Mouse (Mus musculus) heart, adult 18-20 months (tissue): Measurements from ENCODE around the gene Ptprd. TPM values are rescaled to one million over a fixed set of nuclear protein-coding genes. Genes with fewer than 3 reads are reported as not detected.
"Not testable (repeated sequence)": the region's sequence is repeated elsewhere in the genome, so short reads cannot be mapped to it uniquely, and the experiment has no call there.

Source experiments
- DNase-seq, 2 experiments: peaks; one replicate each; pipeline ENCODE4 v3.0.0; 2021 to 2022; ENCODE audit warnings: mixed read lengths in 1 of 2
- total RNA-seq, 2 experiments: library from RNA; stranded (reverse); gene quantifications; 2 replicates each; pipeline ENCODE4 v1.2.3; 2021

Ptprd gene
- total RNA-seq, 2 experiments from 2014 or later: 6.2 to 7.6 TPM

DNA sequence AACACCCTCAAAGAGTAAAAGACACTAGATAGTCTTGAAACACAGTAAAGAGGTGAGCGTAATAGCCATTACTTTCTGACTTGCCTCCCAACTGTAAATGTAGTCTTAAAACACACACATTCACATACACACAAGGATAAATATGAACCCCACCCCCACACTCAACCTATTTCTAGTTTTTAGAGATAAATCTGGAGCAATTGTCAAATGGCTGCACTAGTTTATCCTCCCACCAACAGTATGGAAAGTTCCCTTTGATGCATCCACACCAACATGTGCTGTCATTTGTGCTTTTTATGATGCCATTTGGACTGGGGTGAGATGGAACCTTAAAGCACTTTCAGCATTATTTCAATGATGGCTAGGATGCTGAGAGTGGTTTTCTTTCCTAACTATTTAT lies 2019.7 kb downstream of the Ptprd start:
- DNase-seq: no peak

DNA sequence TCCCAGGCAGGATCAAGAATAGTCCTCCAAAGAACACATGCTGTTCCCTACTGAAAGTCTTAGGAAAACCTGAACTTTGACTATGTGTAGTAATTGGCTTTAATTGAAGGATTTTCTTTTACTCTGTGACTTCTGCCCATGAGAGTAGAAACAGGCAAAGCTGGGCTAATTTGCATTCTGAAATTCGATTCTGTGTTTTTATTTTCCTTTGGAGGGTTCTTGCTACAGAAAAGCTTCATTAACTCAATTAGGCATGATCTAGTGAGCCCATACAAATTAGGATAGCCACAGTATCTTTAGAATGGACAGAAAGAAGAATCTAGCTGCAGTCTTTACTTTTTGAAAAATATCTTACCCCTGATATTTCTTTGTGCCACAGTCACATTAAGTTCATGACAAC lies 2021.0 kb downstream of the Ptprd start:
- no peak for DNase-seq

GRCm38 (mm10) chr4:76183095-76183494 lies 2028.7 kb downstream of the Ptprd start:
- no peak for DNase-seq

GRCm38 (mm10) chr4:76179497-76179896 lies 2032.3 kb downstream of the Ptprd start:
- DNase-seq: no peak

GRCm38 (mm10) chr4:76175086-76175485 lies 2036.7 kb downstream of the Ptprd start:
- no peak for DNase-seq

DNA sequence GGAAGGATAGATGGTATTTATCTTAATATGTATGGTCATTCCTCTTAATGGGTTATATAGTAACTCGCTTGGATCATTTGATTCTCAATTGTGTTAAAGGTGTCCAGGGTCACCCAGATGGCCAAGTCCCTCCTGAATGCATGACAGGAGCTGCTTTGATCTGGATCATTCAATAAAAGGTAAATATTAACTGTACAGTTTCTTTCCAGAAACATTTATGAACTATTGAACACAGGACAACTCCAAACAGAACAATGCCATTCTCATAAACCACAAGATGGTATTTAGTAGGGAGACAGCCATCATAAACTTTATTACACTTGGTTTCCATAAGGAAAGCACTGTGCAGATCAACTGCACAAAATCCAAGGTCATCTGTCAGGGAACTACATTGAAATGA lies 2056.0 kb downstream of the Ptprd start:
- no peak for DNase-seq

- no peak for DNase-seq
Measured at GRCm38 (mm10) chr4:76154190-76154589, 2057.6 kb downstream of the Ptprd start.

- no peak for DNase-seq
Measured at GRCm38 (mm10) chr4:76144925-76145324, 2066.8 kb downstream of the Ptprd start.

- DNase-seq: no peak
Measured at GRCm38 (mm10) chr4:76144333-76144732, 2067.4 kb downstream of the Ptprd start.

DNA sequence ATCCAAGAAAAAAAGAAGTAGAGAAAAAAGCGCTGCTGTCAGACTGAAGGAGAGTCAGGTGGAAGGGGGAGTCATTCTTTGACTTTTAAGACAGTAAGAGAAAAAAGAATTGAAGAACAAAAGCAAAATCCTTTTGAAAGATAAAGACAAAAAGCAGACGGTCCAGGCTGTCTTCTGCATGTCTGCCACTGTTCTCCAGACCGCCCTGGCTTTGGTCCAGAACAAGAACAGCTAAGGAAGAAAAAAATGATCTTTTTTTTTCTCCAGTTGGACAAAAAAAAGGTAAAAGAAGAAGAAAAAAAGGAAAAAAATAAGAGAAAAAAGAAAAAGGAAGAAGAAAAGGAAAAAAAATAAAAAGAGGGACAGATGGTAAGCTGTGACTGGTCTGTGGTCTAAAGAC lies 2073.9 kb downstream of the Ptprd start:
- no peak for DNase-seq

DNA sequence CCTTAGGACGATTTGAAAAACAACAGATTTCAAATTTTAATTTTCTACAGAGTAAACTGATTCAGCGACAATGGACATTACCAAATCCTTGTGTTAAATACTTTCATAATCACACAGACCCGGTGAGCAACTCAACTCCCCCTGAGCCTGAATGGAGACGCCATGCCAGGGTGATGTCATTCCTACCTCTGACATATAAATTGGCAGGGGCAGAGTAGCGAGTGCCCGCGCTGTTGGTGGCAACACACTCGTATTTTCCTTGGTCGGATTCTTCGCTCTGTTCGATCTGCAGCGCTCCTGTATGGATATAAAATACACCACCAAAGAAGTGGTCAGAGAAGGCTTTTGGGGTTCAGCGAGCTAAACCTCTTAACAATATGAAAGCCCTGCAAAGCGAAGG lies 2075.1 kb downstream of the Ptprd start:
- DNase-seq: no peak

GRCm38 (mm10) chr4:76091845-76092244 lies 2119.9 kb downstream of the Ptprd start:
- DNase-seq: no peak

DNA sequence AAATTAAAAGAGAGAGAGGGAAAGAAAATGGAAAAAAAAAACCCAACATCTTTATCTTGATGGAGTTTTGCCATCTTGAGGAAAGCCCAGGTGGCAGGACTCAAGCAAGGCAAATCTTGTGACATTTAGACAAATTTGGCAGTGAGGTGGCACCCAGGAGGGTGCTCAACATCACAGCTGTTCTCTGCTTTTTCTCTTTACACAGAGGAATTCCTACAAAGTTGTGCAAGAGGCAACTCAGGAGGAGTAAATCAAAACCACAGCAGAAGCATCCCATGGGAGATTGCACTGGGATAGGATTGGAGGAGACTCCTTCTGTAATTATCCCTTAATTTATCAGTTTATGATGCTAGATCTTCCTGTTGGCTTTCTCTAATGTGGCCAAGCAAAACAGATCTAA lies 2121.9 kb downstream of the Ptprd start:
- DNase-seq: peak; percentile 10 to 17

- DNase-seq: no peak
Measured at GRCm38 (mm10) chr4:76076051-76076450, 2135.7 kb downstream of the Ptprd start.

GRCm38 (mm10) chr4:76073286-76073685 lies 2138.5 kb downstream of the Ptprd start:
- no peak for DNase-seq

GRCm38 (mm10) chr4:76071720-76072119 lies 2140.0 kb downstream of the Ptprd start:
- DNase-seq: no peak

- DNase-seq: no peak
Measured at GRCm38 (mm10) chr4:76056836-76057235, 2154.9 kb downstream of the Ptprd start.

DNA sequence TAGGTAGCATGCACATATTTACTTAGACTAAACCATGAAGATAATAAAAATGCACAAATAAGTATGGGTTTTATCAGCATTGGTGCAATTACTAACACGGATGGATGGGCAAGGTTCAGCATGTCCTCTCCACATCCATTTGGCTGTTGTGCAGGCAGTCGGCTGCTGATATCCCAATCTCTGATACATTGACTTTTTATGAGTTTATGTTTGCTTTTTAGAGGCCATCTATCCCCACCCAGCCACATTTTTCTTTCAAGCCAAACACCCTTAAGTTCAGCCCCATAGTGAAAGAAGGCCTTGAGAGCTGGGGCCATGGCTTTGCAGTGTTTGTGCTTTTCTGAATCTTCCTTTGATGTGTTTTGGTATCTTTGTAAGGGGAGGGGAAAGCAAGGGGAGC lies 2166.1 kb downstream of the Ptprd start:
- DNase-seq: no peak

DNA sequence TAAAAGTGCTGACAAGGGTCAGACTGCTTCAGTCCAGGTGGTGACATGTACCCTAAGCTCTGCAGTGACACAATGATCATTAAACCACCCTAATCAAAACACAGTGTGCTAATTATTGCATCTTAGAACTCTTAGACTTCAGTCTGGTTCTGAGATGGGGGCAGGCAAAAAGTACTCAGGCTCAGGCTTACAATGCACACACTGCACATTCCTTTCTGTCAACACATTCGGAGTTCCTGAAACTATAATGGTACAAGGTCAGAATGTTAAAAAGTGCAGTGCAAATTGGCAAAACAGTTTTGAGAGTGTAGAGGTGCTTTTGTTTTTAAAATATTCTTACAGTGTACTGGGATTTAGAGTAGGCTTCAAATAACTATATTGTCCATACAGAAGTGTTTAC lies 2167.0 kb downstream of the Ptprd start:
- DNase-seq: peak in 1 of 2 experiments; percentile 3

DNA sequence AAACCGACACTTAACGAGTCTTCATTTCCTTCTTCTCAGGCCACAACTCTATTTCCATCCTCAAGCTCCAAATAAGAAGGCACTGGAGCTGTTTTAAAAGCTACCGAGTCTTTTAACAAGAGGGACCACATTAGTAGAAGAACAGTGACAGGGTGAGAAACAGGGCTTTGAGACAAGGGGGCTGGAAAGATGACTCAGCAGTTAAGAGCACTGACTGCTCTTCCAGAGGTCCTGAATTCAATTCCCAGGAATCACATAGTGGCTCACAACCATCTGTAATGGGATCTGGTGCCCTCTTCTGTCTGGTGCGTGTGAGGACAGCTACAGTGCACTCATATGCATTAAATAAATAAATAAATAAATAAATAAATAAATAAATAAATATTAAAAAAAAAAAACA lies 2174.6 kb downstream of the Ptprd start:
- DNase-seq: not testable (repeated sequence)

DNA sequence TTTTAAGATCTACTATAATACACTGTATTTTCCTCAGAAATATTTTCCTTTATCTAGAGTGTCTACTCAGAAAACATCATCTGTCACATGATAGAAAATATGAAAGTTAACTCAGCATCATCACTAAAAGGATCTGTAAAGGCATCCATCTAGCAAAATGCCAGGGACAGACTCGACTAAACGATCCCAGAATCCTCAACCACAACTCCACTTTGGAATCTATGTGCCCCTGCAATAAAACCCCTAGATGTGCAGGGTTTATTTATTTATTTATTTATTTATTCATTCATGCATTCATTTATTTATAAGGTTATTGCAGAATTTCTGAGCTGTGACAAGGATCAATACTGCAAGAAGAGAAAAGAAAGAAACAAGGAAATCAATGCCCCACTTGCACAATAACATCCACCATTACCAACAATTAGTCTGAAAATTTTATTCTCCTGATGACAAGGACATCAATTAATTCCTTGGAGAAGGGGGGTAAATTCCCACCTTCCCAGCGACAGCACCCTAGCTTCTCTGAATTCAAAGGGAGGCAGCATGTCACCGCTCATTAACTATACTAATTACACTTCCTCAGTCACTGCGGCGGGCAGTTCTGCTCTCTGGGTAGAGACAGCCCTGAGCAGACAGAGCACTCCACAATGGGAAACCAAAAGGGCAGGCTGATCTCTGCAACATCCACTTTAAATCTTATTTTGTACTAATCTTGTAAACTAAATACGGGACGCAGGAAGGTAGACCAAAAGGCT lies 2186.0 kb downstream of the Ptprd start:
- no peak for DNase-seq

- no peak for DNase-seq
Measured at GRCm38 (mm10) chr4:76024502-76024821, 2187.3 kb downstream of the Ptprd start.

DNA sequence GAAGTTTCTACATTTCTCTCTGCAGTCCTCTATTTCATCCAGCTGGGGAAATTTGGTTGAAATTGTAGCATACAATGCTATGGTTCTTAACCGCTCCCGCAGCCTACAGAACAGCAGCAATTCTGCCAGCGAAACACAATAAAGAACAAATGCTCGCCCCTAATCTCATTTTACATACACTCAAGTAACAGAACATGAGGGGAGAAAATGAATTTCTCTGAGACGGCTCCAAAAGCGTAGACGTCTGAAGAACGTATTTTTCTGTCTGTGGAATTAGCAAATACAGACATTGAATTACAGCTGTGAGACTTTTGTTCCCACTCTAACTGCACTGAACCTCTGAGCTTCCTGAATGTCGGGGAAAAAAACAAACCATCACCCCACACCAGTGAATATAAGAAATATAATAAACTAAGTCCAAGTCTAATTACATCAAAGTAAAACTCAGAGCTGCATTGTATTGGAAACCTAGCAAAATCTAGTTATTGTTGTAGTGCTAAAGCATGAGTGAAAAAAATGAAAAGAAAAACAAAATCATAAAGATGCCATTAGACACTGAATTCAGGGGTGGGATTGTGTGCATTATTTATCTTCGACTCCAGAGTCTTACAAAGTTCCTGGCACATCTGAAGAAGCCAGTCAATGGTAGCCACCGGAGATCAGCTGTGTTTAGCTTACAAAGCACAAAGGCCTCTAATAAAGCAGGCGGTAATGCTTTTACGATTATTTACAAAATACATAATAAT lies 2187.8 kb downstream of the Ptprd start:
- DNase-seq: no peak

- DNase-seq: no peak
Measured at GRCm38 (mm10) chr4:76021670-76022069, 2190.1 kb downstream of the Ptprd start.
